In the genomic region with DNA sequence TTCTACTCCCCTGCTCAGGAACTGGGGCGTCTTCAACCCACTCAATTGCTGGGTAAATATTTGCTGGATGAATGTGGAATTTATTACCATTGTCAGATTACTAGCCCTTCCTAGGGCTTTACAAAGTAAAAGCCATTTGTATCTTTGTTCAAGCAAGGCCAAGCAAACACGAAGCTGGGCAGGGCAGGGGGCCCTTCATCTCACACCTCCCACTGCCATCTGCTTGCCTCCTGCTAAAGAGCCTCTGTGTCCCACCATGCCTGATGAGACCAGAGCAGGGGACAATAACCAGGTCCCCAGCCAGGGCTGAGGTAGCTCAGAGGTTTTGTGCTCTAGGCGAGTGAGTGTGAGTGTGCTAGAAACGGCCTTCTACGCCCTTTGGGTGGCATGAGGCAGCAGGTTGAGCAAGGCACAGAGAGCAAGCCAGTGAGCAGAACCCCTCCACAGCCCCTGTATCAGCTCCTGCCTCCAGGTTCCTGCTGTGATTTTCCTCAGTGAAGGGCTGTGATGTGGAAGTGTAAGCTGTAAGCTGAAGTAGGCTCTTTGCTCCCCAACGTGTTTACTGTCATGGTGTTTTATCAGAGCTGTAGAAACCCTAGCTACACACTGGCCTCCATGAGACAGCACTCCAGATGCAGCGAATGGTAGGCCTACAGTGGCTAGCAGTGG, we compare ENCODE assay signal across 30 mouse cellular contexts. TPM values are rescaled to one million over a fixed set of nuclear protein-coding genes. Genes with fewer than 3 reads are reported as not detected.
A peak's percentile ranks its signal among the peaks of the same experiment; 100 is the strongest.
DNase-seq lines count a peak whose midpoint lies in the region; ATAC-seq and TF ChIP-seq lines count a peak whose summit lies in the region.
"Had no signal": no experiment of that assay in that cellular context is flagged by ENCODE, and none has a peak within 500 bp of the region (broad histone marks: within the 10 kb centered on the region; RNA-seq: fewer than 3 reads in every experiment).

No protein-coding gene starts in this region.

- H3K9me3 ChIP-seq in hindbrain, embryonic 10.5 days, result no peaks in the 10 kb centered on the region
- no peaks in the 10 kb centered on the region for H3K9me3 ChIP-seq in hindbrain, embryonic 14.5 days (ENCODE audit: control insufficient read depth, low read length)
- no peaks in the 10 kb centered on the region for H3K9me3 ChIP-seq in midbrain, embryonic 10.5 days (replicated peaks)
- H3K9me3 ChIP-seq in midbrain, embryonic 13.5 days, result no peaks in the 10 kb centered on the region
- H3K9me3 ChIP-seq in stomach, embryonic 14.5 days (ENCODE audit: control insufficient read depth, low read depth, low read length), result no peaks in the 10 kb centered on the region
- no peaks in the 10 kb centered on the region for H3K9me3 ChIP-seq in stomach, postnatal 0 days (ENCODE audit: control insufficient read depth, low read length)
- H3K9me3 ChIP-seq: embryonic facial prominence, embryonic 10.5 days; embryonic facial prominence, embryonic 13.5 days; forebrain, embryonic 13.5 days; heart, embryonic 13.5 days; hindbrain, embryonic 13.5 days had no signal

- H3K4me1 ChIP-seq in hindbrain, embryonic 10.5 days (replicated peaks), result peaks cover 20% of the 10 kb centered on the region
- no peaks in the 10 kb centered on the region for H3K4me1 ChIP-seq in hindbrain, embryonic 14.5 days (replicated peaks; ENCODE audit: control insufficient read depth, insufficient read depth, low read length)
- H3K4me1 ChIP-seq in midbrain, embryonic 10.5 days, result peaks cover 27% of the 10 kb centered on the region
- H3K4me1 ChIP-seq in midbrain, embryonic 13.5 days (replicated peaks), result peaks cover 7% of the 10 kb centered on the region; the same call in 1 of the 2 replicates
- peaks cover 6% of the 10 kb centered on the region; the same call in 1 of the 2 replicates for H3K4me1 ChIP-seq in stomach, embryonic 14.5 days (ENCODE audit: control insufficient read depth, insufficient read depth, low read length)
- no peaks in the 10 kb centered on the region for H3K4me1 ChIP-seq in stomach, postnatal 0 days (replicated peaks; ENCODE audit: control insufficient read depth, insufficient read depth)

- 80% methylated on average over 7 of the region's 7 CpGs for WGBS in hindbrain, embryonic 10.5 days
- 78% methylated on average over 7 of the region's 7 CpGs for WGBS in hindbrain, embryonic 14.5 days
- 79% methylated on average over 7 of the region's 7 CpGs for WGBS in midbrain, embryonic 10.5 days
- 82% methylated on average over 7 of the region's 7 CpGs for WGBS in midbrain, embryonic 13.5 days
- 50% methylated on average over 7 of the region's 7 CpGs for WGBS in stomach, embryonic 14.5 days
- WGBS in stomach, postnatal 0 days, result 45% methylated on average over 7 of the region's 7 CpGs

- TF ChIP-seq CTCF in stomach, postnatal 0 days (IDR thresholded peaks at IDR 0.05; ENCODE audit: low read depth), result no peak

- no peak for ATAC-seq in hindbrain, embryonic 14.5 days (ENCODE audit: low FRiP score)
- no peak for ATAC-seq in midbrain, embryonic 13.5 days
- ATAC-seq in stomach, embryonic 14.5 days (ENCODE audit: insufficient number of reproducible peaks, insufficient read depth, low FRiP score, low read depth), result peak; percentile 62
- no peak for ATAC-seq in stomach, postnatal 0 days (ENCODE audit: low FRiP score, low TSS enrichment)
- ATAC-seq: forebrain, embryonic 13.5 days; forebrain, postnatal 0 days; hindbrain, postnatal 0 days had no signal

- DNase-seq in hindbrain, embryonic 10.5 days (ENCODE audit: low spot score), result no peak
- no peak for DNase-seq in hindbrain, embryonic 14.5 days (ENCODE audit: low spot score)
- no peak for DNase-seq in midbrain, embryonic 10.5 days (ENCODE audit: low spot score)
- peak; percentile 64 for DNase-seq in stomach, postnatal 0 days (ENCODE audit: low spot score)
- DNase-seq in gastrocnemius, postnatal 4 days (ENCODE audit: low spot score in 2 of 2), result no peak
- no peak for DNase-seq in kidney, postnatal 14 days
- DNase-seq: adrenal gland, adult 8-10 months; cerebellum, adult 11-12 months; cerebellum, adult 8-10 months; cerebellum, postnatal 10 days; cerebellum, postnatal 36 days; embryo, embryonic 11 days; forebrain, postnatal 0 days; gastrocnemius, adult 2 months; gastrocnemius, postnatal 14 days; heart, adult 18-20 months; heart, postnatal 14 days had no signal

- H3K4me2 ChIP-seq in hindbrain, embryonic 14.5 days (replicated peaks), result no peak overlapping the region
- no peak overlapping the region for H3K4me2 ChIP-seq in midbrain, embryonic 13.5 days (replicated peaks)
- H3K4me2 ChIP-seq in stomach, embryonic 14.5 days (replicated peaks; ENCODE audit: low read depth, low read length), result no peak overlapping the region
- H3K4me2 ChIP-seq in stomach, postnatal 0 days (replicated peaks; ENCODE audit: low read depth), result no peak overlapping the region
- H3K4me2 ChIP-seq: embryonic facial prominence, embryonic 13.5 days; forebrain, embryonic 13.5 days; heart, embryonic 13.5 days; hindbrain, embryonic 13.5 days had no signal

- H3K4me3 ChIP-seq in hindbrain, embryonic 10.5 days, result no peak overlapping the region
- no peak overlapping the region for H3K4me3 ChIP-seq in hindbrain, embryonic 14.5 days (replicated peaks; ENCODE audit: low read length)
- no peak overlapping the region for H3K4me3 ChIP-seq in midbrain, embryonic 10.5 days
- H3K4me3 ChIP-seq in midbrain, embryonic 13.5 days (replicated peaks), result no peak overlapping the region
- no peak overlapping the region for H3K4me3 ChIP-seq in stomach, embryonic 14.5 days (ENCODE audit: low read depth, low read length)
- no peak overlapping the region for H3K4me3 ChIP-seq in stomach, postnatal 0 days (ENCODE audit: low read depth, low read length)
- H3K4me3 ChIP-seq: embryonic facial prominence, embryonic 10.5 days; embryonic facial prominence, embryonic 13.5 days; erythroblast, embryonic 14.5 days; forebrain, embryonic 13.5 days; gastrocnemius, adult 2 months; heart, embryonic 13.5 days; hindbrain, embryonic 13.5 days had no signal

- no peaks in the 10 kb centered on the region for H3K36me3 ChIP-seq in hindbrain, embryonic 10.5 days
- H3K36me3 ChIP-seq in hindbrain, embryonic 14.5 days (replicated peaks; ENCODE audit: control insufficient read depth, insufficient read depth), result no peaks in the 10 kb centered on the region
- H3K36me3 ChIP-seq in midbrain, embryonic 10.5 days, result no peaks in the 10 kb centered on the region
- H3K36me3 ChIP-seq in midbrain, embryonic 13.5 days, result no peaks in the 10 kb centered on the region
- no peaks in the 10 kb centered on the region for H3K36me3 ChIP-seq in stomach, embryonic 14.5 days (ENCODE audit: control insufficient read depth, insufficient read depth, low read length)
- H3K36me3 ChIP-seq in stomach, postnatal 0 days (ENCODE audit: control insufficient read depth, insufficient read depth, low read length), result no peaks in the 10 kb centered on the region
- H3K36me3 ChIP-seq: embryonic facial prominence, embryonic 10.5 days; embryonic facial prominence, embryonic 13.5 days; heart, embryonic 13.5 days; hindbrain, embryonic 13.5 days had no signal

- no peak for TF ChIP-seq EP300 in stomach, postnatal 0 days (optimal IDR thresholded peaks at IDR 0.05)

- no peak overlapping the region for H3K9ac ChIP-seq in hindbrain, embryonic 14.5 days
- H3K9ac ChIP-seq in midbrain, embryonic 13.5 days (replicated peaks), result no peak overlapping the region
- H3K9ac ChIP-seq in stomach, embryonic 14.5 days (replicated peaks; ENCODE audit: low read depth, low read length), result no peak overlapping the region
- H3K9ac ChIP-seq in stomach, postnatal 0 days (ENCODE audit: low read length), result no peak overlapping the region
- H3K9ac ChIP-seq: embryonic facial prominence, embryonic 13.5 days; forebrain, embryonic 13.5 days; forebrain, postnatal 0 days; heart, embryonic 13.5 days; hindbrain, embryonic 13.5 days had no signal

- no peaks in the 10 kb centered on the region; the same call in 1 of the 2 replicates for H3K27me3 ChIP-seq in hindbrain, embryonic 10.5 days (ENCODE audit: insufficient read depth, poor library complexity, severe bottlenecking)
- H3K27me3 ChIP-seq in hindbrain, embryonic 14.5 days (ENCODE audit: control insufficient read depth, insufficient read depth, low read length), result no peaks in the 10 kb centered on the region
- H3K27me3 ChIP-seq in midbrain, embryonic 10.5 days (ENCODE audit: low read depth, poor library complexity, severe bottlenecking), result no peaks in the 10 kb centered on the region; the same call in 1 of the 2 replicates
- no peaks in the 10 kb centered on the region for H3K27me3 ChIP-seq in midbrain, embryonic 13.5 days
- no peaks in the 10 kb centered on the region for H3K27me3 ChIP-seq in stomach, embryonic 14.5 days (ENCODE audit: control insufficient read depth, insufficient read depth, low read length)
- no peaks in the 10 kb centered on the region for H3K27me3 ChIP-seq in stomach, postnatal 0 days (ENCODE audit: control insufficient read depth, insufficient read depth, low read length)
- H3K27me3 ChIP-seq: embryonic facial prominence, embryonic 13.5 days; forebrain, embryonic 13.5 days; hindbrain, embryonic 13.5 days had no signal

- H3K27ac ChIP-seq in hindbrain, embryonic 10.5 days, result 0 out of 2 replicates have a peak overlapping the region, but pooled peaks have one; percentile 3
- no peak overlapping the region for H3K27ac ChIP-seq in hindbrain, embryonic 14.5 days
- H3K27ac ChIP-seq in midbrain, embryonic 10.5 days (replicated peaks), result peak overlapping the region; percentile 7; the same call in 1 of the 2 replicates
- H3K27ac ChIP-seq in midbrain, embryonic 13.5 days, result no peak overlapping the region
- 0 out of 2 replicates have a peak overlapping the region, but pooled peaks have one; percentile 10 for H3K27ac ChIP-seq in stomach, embryonic 14.5 days (ENCODE audit: low read length)
- H3K27ac ChIP-seq in stomach, postnatal 0 days (replicated peaks), result peak overlapping the region; percentile 81
- H3K27ac ChIP-seq: embryonic facial prominence, embryonic 10.5 days; embryonic facial prominence, embryonic 13.5 days; forebrain, embryonic 13.5 days; gastrocnemius, adult 2 months; heart, embryonic 13.5 days; hindbrain, embryonic 13.5 days; hindbrain, postnatal 0 days had no signal

RNA-seq across cellular contexts. Expression of a gene that starts 6.1 kb away (rescaled TPM):
- polyA plus RNA-seq in hindbrain, embryonic 10.5 days (2016; fragmentation: Nextera tagmentation; extraction: Ambion mirVana), result 0.39 and 0.98 TPM in 2 replicates
- 1.0 and 1.3 TPM in 2 replicates for polyA plus RNA-seq in hindbrain, embryonic 14.5 days (2014; fragmentation: Nextera tagmentation; extraction: Ambion mirVana)
- polyA plus RNA-seq in midbrain, embryonic 10.5 days (2016; fragmentation: Nextera tagmentation; extraction: Ambion mirVana), result 0.46 and 0.48 TPM in 2 replicates
- polyA plus RNA-seq in midbrain, embryonic 13.5 days (2015; fragmentation: Nextera tagmentation; extraction: Ambion mirVana), result 0.39 and 0.59 TPM in 2 replicates
- polyA plus RNA-seq in stomach, embryonic 14.5 days (2014; fragmentation: Nextera tagmentation; extraction: Ambion mirVana), result 0.67 and 1.0 TPM in 2 replicates
- 0.41 and 0.45 TPM in 2 replicates for polyA plus RNA-seq in stomach, postnatal 0 days (2015; fragmentation: Nextera tagmentation; extraction: Ambion mirVana)
- 1 to 10 TPM in 1 of 2 experiments, under 1 TPM in 1; 0.88 to 1.3 TPM for total RNA-seq in gastrocnemius, postnatal 4 days (2021)
- total RNA-seq: adrenal gland, postnatal 25 days; heart, adult 18-20 months; hematopoietic stem cell, adult 5-6 weeks; MEL had no signal
- polyA plus RNA-seq: CD4-positive, CD25-positive, alpha-beta regulatory T cell, adult 4 months; erythroblast, embryonic 14.5 days; forebrain, embryonic 13.5 days had no signal

RNA-seq across cellular contexts. Expression of a gene that starts 11.6 kb away (rescaled TPM):
- polyA plus RNA-seq in hindbrain, embryonic 10.5 days (2016; fragmentation: Nextera tagmentation; extraction: Ambion mirVana), result 0.12 and 0.21 TPM in 2 replicates
- 0.07 and 0.11 TPM in 2 replicates for polyA plus RNA-seq in hindbrain, embryonic 14.5 days (2014; fragmentation: Nextera tagmentation; extraction: Ambion mirVana)
- 0.05 TPM in 1 of 2 replicates, not detected in the other for polyA plus RNA-seq in midbrain, embryonic 10.5 days (2016; fragmentation: Nextera tagmentation; extraction: Ambion mirVana)
- 0.06 and 0.09 TPM in 2 replicates for polyA plus RNA-seq in midbrain, embryonic 13.5 days (2015; fragmentation: Nextera tagmentation; extraction: Ambion mirVana)
- 5.7 and 6.1 TPM in 2 replicates for polyA plus RNA-seq in stomach, embryonic 14.5 days (2014; fragmentation: Nextera tagmentation; extraction: Ambion mirVana)
- polyA plus RNA-seq in stomach, postnatal 0 days (2015; fragmentation: Nextera tagmentation; extraction: Ambion mirVana), result 35.1 and 36.1 TPM in 2 replicates
- total RNA-seq in gastrocnemius, postnatal 4 days (2021), result not detected
- total RNA-seq: adrenal gland, postnatal 25 days; forebrain, postnatal 0 days; hematopoietic stem cell, adult 5-6 weeks; hindbrain, postnatal 0 days; MEL had no signal
- polyA plus RNA-seq: CD4-positive, CD25-positive, alpha-beta regulatory T cell, adult 4 months; forebrain, embryonic 13.5 days had no signal

RNA-seq across cellular contexts. Expression of a gene that starts 16.4 kb away (rescaled TPM):
- polyA plus RNA-seq in hindbrain, embryonic 10.5 days (2016; fragmentation: Nextera tagmentation; extraction: Ambion mirVana), result 0.62 and 0.77 TPM in 2 replicates
- 0.22 and 0.40 TPM in 2 replicates for polyA plus RNA-seq in hindbrain, embryonic 14.5 days (2014; fragmentation: Nextera tagmentation; extraction: Ambion mirVana)
- polyA plus RNA-seq in midbrain, embryonic 10.5 days (2016; fragmentation: Nextera tagmentation; extraction: Ambion mirVana), result 0.32 and 0.34 TPM in 2 replicates
- polyA plus RNA-seq in midbrain, embryonic 13.5 days (2015; fragmentation: Nextera tagmentation; extraction: Ambion mirVana), result 0.17 and 0.31 TPM in 2 replicates
- 4.8 and 5.7 TPM in 2 replicates for polyA plus RNA-seq in stomach, embryonic 14.5 days (2014; fragmentation: Nextera tagmentation; extraction: Ambion mirVana)
- polyA plus RNA-seq in stomach, postnatal 0 days (2015; fragmentation: Nextera tagmentation; extraction: Ambion mirVana), result 0.53 and 0.56 TPM in 2 replicates
- under 1 TPM; 0.23 to 0.39 TPM for total RNA-seq in gastrocnemius, postnatal 4 days (2021)
- total RNA-seq: hematopoietic stem cell, adult 5-6 weeks; MEL had no signal
- polyA plus RNA-seq: erythroblast, embryonic 14.5 days had no signal

RNA-seq across cellular contexts. Expression of a gene that starts 21.9 kb away (rescaled TPM):
- polyA plus RNA-seq in hindbrain, embryonic 10.5 days (2016; fragmentation: Nextera tagmentation; extraction: Ambion mirVana), result 8.3 and 13.0 TPM in 2 replicates
- 28.2 and 29.0 TPM in 2 replicates for polyA plus RNA-seq in hindbrain, embryonic 14.5 days (2014; fragmentation: Nextera tagmentation; extraction: Ambion mirVana)
- polyA plus RNA-seq in midbrain, embryonic 10.5 days (2016; fragmentation: Nextera tagmentation; extraction: Ambion mirVana), result 4.6 and 4.9 TPM in 2 replicates
- polyA plus RNA-seq in midbrain, embryonic 13.5 days (2015; fragmentation: Nextera tagmentation; extraction: Ambion mirVana), result 35.9 and 40.0 TPM in 2 replicates
- 10.4 and 11.4 TPM in 2 replicates for polyA plus RNA-seq in stomach, embryonic 14.5 days (2014; fragmentation: Nextera tagmentation; extraction: Ambion mirVana)
- polyA plus RNA-seq in stomach, postnatal 0 days (2015; fragmentation: Nextera tagmentation; extraction: Ambion mirVana), result 2.7 and 4.4 TPM in 2 replicates
- total RNA-seq in gastrocnemius, postnatal 4 days (2021), result 1 to 10 TPM; 4.6 to 4.9 TPM
- polyA plus RNA-seq: erythroblast, embryonic 14.5 days had no signal

RNA-seq across cellular contexts. Expression of a gene that starts 27.1 kb away (rescaled TPM):
- polyA plus RNA-seq in hindbrain, embryonic 10.5 days (2016; fragmentation: Nextera tagmentation; extraction: Ambion mirVana), result 3.0 and 3.4 TPM in 2 replicates
- polyA plus RNA-seq in hindbrain, embryonic 14.5 days (2014; fragmentation: Nextera tagmentation; extraction: Ambion mirVana), result 3.5 and 3.9 TPM in 2 replicates
- polyA plus RNA-seq in midbrain, embryonic 10.5 days (2016; fragmentation: Nextera tagmentation; extraction: Ambion mirVana), result 2.1 and 2.9 TPM in 2 replicates
- 3.4 and 4.0 TPM in 2 replicates for polyA plus RNA-seq in midbrain, embryonic 13.5 days (2015; fragmentation: Nextera tagmentation; extraction: Ambion mirVana)
- 6.4 and 6.7 TPM in 2 replicates for polyA plus RNA-seq in stomach, embryonic 14.5 days (2014; fragmentation: Nextera tagmentation; extraction: Ambion mirVana)
- polyA plus RNA-seq in stomach, postnatal 0 days (2015; fragmentation: Nextera tagmentation; extraction: Ambion mirVana), result 8.8 and 12.6 TPM in 2 replicates
- total RNA-seq in gastrocnemius, postnatal 4 days (2021), result 10 to 100 TPM; 22.1 to 26.9 TPM

Comparison
In these comparisons a context has a peak if more than half of its experiments do, and no peak if none do; other contexts are left out.
1. H3K27ac ChIP-seq: peak in hindbrain, embryonic 10.5 days (single experiment), midbrain, embryonic 10.5 days (single experiment), stomach, embryonic 14.5 days (single experiment) and stomach, postnatal 0 days (single experiment); none in hindbrain, embryonic 14.5 days (single experiment) and midbrain, embryonic 13.5 days (single experiment).